Mouse (Mus musculus) ES-Bruce4 (cell line): Measurements from ENCODE around the gene Nbea. TPM values are rescaled to one million over a fixed set of nuclear protein-coding genes. Genes with fewer than 3 reads are reported as not detected.
A peak's percentile ranks its signal among the peaks of the same experiment; 100 is the strongest.

Source experiments
- H3K27ac ChIP-seq: 2 replicates; pipeline ENCODE4 v1.5.1; 2012; ENCODE audit warnings: low read length, inconsistent platforms; ENCODE audit not compliant: insufficient read depth
- H3K27me3 ChIP-seq: 2 replicates; pipeline ENCODE4 v1.6.1; 2012; ENCODE audit warnings: mild to moderate bottlenecking, low read length, inconsistent platforms; ENCODE audit not compliant: control insufficient read depth, poor library complexity, insufficient read depth, severe bottlenecking
- H3K36me3 ChIP-seq: 2 replicates; pipeline ENCODE4 v1.6.1; 2012; ENCODE audit warnings: inconsistent platforms, mild to moderate bottlenecking, low read length, moderate library complexity; ENCODE audit not compliant: control insufficient read depth, poor library complexity, insufficient read depth, severe bottlenecking
- H3K4me1 ChIP-seq: one replicate; pipeline ENCODE4 v1.8.1; 2011; ENCODE audit warnings: low read length; ENCODE audit not compliant: control insufficient read depth, insufficient read depth
- H3K4me3 ChIP-seq: 2 replicates; pipeline ENCODE4 v1.5.1; 2011; ENCODE audit warnings: low read depth, mild to moderate bottlenecking, low read length
- H3K9ac ChIP-seq: 2 replicates; pipeline ENCODE4 v1.6.1; 2012; ENCODE audit warnings: low read depth, mild to moderate bottlenecking, inconsistent platforms; ENCODE audit not compliant: poor library complexity, severe bottlenecking
- H3K9me3 ChIP-seq: replicated peaks from 2 replicates; pipeline ENCODE4 v1.6.1; 2012; ENCODE audit warnings: mild to moderate bottlenecking, low read length, inconsistent platforms; ENCODE audit not compliant: control insufficient read depth, poor library complexity, insufficient read depth, severe bottlenecking
- CTCF ChIP-seq: IDR thresholded peaks from one replicate; pipeline ENCODE4 v1.8.1; 2011; ENCODE audit warnings: low read depth, low read length
- EP300 ChIP-seq: IDR thresholded peaks from 2 replicates; pipeline ENCODE4 v1.6.1; 2011; ENCODE audit warnings: low read depth, low read length; ENCODE audit not compliant: insufficient read depth
- POLR2A ChIP-seq: IDR thresholded peaks from one replicate; pipeline ENCODE4 v1.8.1; 2011; ENCODE audit warnings: low read length; ENCODE audit not compliant: insufficient read depth
- polyA plus RNA-seq: library from polyadenylated mRNA; stranded (reverse); fragments of >200 nt; gene quantifications from 2 replicates; pipeline ENCODE4 v1.2.4, GENCODE M21; 2011; ENCODE audit warnings: low read depth; ENCODE audit not compliant: missing spikeins, insufficient read depth, insufficient read length

The Nbea gene
- polyA plus RNA-seq, 1 experiment: 6.1 TPM

GRCm38 (mm10) chr3:56182371-56183158 lies 936 bp downstream of the Nbea start:
- Histone ChIP-seq H3K27me3 (peaks cover 6% of the 10 kb centered on the region; the same call in 1 of the 2 replicates), H3K27ac (no peak overlapping the region), H3K36me3 (no peaks in the 10 kb centered on the region), H3K9me3 (no peaks in the 10 kb centered on the region), H3K9ac (peak overlapping the region; percentile 81), H3K4me3 (peak overlapping the region; percentile 81), H3K4me1 (no peaks in the 10 kb centered on the region)
- TF ChIP-seq POLR2A (no peak), EP300 (no peak), CTCF (no peak)

- Histone ChIP-seq H3K27ac (no peak overlapping the region), H3K36me3 (no peaks in the 10 kb centered on the region), H3K27me3 (peaks cover 6% of the 10 kb centered on the region; the same call in 1 of the 2 replicates), H3K9me3 (no peaks in the 10 kb centered on the region), H3K9ac (no peak overlapping the region), H3K4me3 (no peak overlapping the region), H3K4me1 (no peaks in the 10 kb centered on the region)
- no peak for TF ChIP-seq EP300
- TF ChIP-seq CTCF: no peak
- TF ChIP-seq POLR2A: no peak
These were observed 1.5 kb downstream of the Nbea start for GRCm38 (mm10) chr3:56181991-56182370.

GRCm38 (mm10) chr3:56181025-56181424 lies 2.5 kb downstream of the Nbea start:
- Histone ChIP-seq H3K4me3 (no peak overlapping the region), H3K36me3 (no peaks in the 10 kb centered on the region), H3K4me1 (no peaks in the 10 kb centered on the region), H3K9me3 (no peaks in the 10 kb centered on the region), H3K27ac (no peak overlapping the region), H3K9ac (no peak overlapping the region), H3K27me3 (peaks cover 6% of the 10 kb centered on the region; the same call in 1 of the 2 replicates)
- no peak for TF ChIP-seq POLR2A
- no peak for TF ChIP-seq CTCF
- no peak for TF ChIP-seq EP300

GRCm38 (mm10) chr3:56157864-56158263 lies 25.6 kb downstream of the Nbea start:
- Histone ChIP-seq H3K4me1 (no peaks in the 10 kb centered on the region), H3K27ac (no peak overlapping the region), H3K4me3 (no peak overlapping the region), H3K9ac (no peak overlapping the region), H3K9me3 (no peaks in the 10 kb centered on the region), H3K27me3 (no peaks in the 10 kb centered on the region), H3K36me3 (no peaks in the 10 kb centered on the region)
- TF ChIP-seq EP300 (no peak), CTCF (no peak), POLR2A (no peak)

- no peaks in the 10 kb centered on the region for H3K36me3 ChIP-seq
- TF ChIP-seq POLR2A: no peak
These were observed 56.8 kb downstream of the Nbea start for GRCm38 (mm10) chr3:56126674-56127073.

GRCm38 (mm10) chr3:56116647-56117046 lies 66.9 kb downstream of the Nbea start:
- Histone ChIP-seq H3K27me3 (no peaks in the 10 kb centered on the region), H3K36me3 (no peaks in the 10 kb centered on the region), H3K4me3 (no peak overlapping the region), H3K9ac (no peak overlapping the region), H3K4me1 (no peaks in the 10 kb centered on the region), H3K9me3 (no peaks in the 10 kb centered on the region), H3K27ac (no peak overlapping the region)
- TF ChIP-seq CTCF (no peak), EP300 (no peak)

More at GRCm38 (mm10) chr3:56126674-56127073, 56.8 kb downstream of the Nbea start:
- Histone ChIP-seq H3K9me3 (no peaks in the 10 kb centered on the region), H3K9ac (no peak overlapping the region), H3K27ac (no peak overlapping the region), H3K27me3 (no peaks in the 10 kb centered on the region; the same call in 1 of the 2 replicates), H3K4me3 (no peak overlapping the region), H3K4me1 (no peaks in the 10 kb centered on the region)
